ENCODE assay signal across 29 mouse cellular contexts in genomic region chr9:44532991-44533580, GRCm38 (mm10). TPM values are rescaled to one million over a fixed set of nuclear protein-coding genes. Genes with fewer than 3 reads are reported as not detected.
DNase-seq lines count a peak whose midpoint lies in the region; ATAC-seq and TF ChIP-seq lines count a peak whose summit lies in the region.
"Had no signal": no experiment of that assay in that cellular context is flagged by ENCODE, and none has a peak within 500 bp of the region (broad histone marks: within the 10 kb centered on the region; RNA-seq: fewer than 3 reads in every experiment).

No protein-coding gene starts in this region.

- DNase-seq in spleen, postnatal 36 days (ENCODE audit: low spot score in 2 of 2), result peak; percentile 69 to 77
- no peak for DNase-seq in spleen, adult 12 weeks (ENCODE audit: low spot score)
- DNase-seq in thymus, adult 2 months, result peak; percentile 61
- no peak for DNase-seq in cerebellum, adult 11 months
- DNase-seq in gastrocnemius, adult 18-20 months (ENCODE audit: low spot score), result no peak
- DNase-seq in urinary bladder, adult 2 months (ENCODE audit: low spot score), result no peak
- DNase-seq in lung, postnatal 4 days, result no peak
- DNase-seq: adrenal gland, postnatal 25 days; cerebellum, adult 11-12 months; cerebellum, postnatal 36 days; gastrocnemius, postnatal 10 days; heart, adult 2 months; heart, postnatal 4 days; right cerebral cortex, postnatal 4 days had no signal

- no peak for TF ChIP-seq CTCF in thymus, adult 2 months (IDR thresholded peaks at IDR 0.05; ENCODE audit: borderline replicate concordance, control insufficient read depth, extremely low read depth, insufficient read depth, low read length, poor library complexity)

- no peak overlapping the region for H3K4me3 ChIP-seq in thymus, adult 2 months (ENCODE audit: control insufficient read depth, insufficient read depth, low read length)
- H3K4me3 ChIP-seq: forebrain, embryonic 10.5 days; heart, adult 2 months; hindbrain, embryonic 15.5 days; limb, embryonic 13.5 days; lung, embryonic 15.5 days; midbrain, embryonic 13.5 days; neural tube, embryonic 15.5 days had no signal

- no peaks in the 10 kb centered on the region for H3K27me3 ChIP-seq in thymus, adult 2 months (ENCODE audit: control insufficient read depth, insufficient read depth, low read length)
- H3K27me3 ChIP-seq: hindbrain, embryonic 15.5 days; limb, embryonic 13.5 days; lung, embryonic 15.5 days; midbrain, embryonic 13.5 days; neural tube, embryonic 15.5 days had no signal

- peak overlapping the region; percentile 83 for H3K27ac ChIP-seq in thymus, adult 2 months (ENCODE audit: control insufficient read depth, insufficient read depth, low read length)
- H3K27ac ChIP-seq: forebrain, embryonic 10.5 days; heart, adult 2 months; hindbrain, embryonic 15.5 days; limb, embryonic 13.5 days; liver, embryonic 14.5 days; lung, embryonic 15.5 days; midbrain, embryonic 13.5 days; neural tube, embryonic 15.5 days had no signal

- no peaks in the 10 kb centered on the region for H3K36me3 ChIP-seq in thymus, adult 2 months (ENCODE audit: control insufficient read depth, insufficient read depth, low read length)
- H3K36me3 ChIP-seq: forebrain, embryonic 10.5 days; G1E; hindbrain, embryonic 15.5 days; limb, embryonic 13.5 days; lung, embryonic 15.5 days; midbrain, embryonic 13.5 days; neural tube, embryonic 15.5 days had no signal

- peaks cover 33% of the 10 kb centered on the region for H3K4me1 ChIP-seq in thymus, adult 2 months (replicated peaks; ENCODE audit: control insufficient read depth, insufficient read depth, low read length)
- H3K4me1 ChIP-seq: hindbrain, embryonic 15.5 days; lung, embryonic 15.5 days; midbrain, embryonic 13.5 days; neural tube, embryonic 15.5 days had no signal

- no peak for TF ChIP-seq POLR2A in thymus, adult 2 months (IDR thresholded peaks at IDR 0.05; ENCODE audit: control insufficient read depth, extremely low read depth, insufficient read depth, low read length, poor library complexity)

- peak; percentile 89 for ATAC-seq in inflammation-experienced regulatory T-cells, adult 6 months
- ATAC-seq: intestine, postnatal 0 days; midbrain, embryonic 13.5 days had no signal

- 50% methylated on average over 6 of the region's 6 CpGs for WGBS in thymus, adult 2 months

RNA-seq across cellular contexts. Expression of gene Cxcr5, which starts 28.6 kb away (rescaled TPM):
- polyA plus RNA-seq in inflammation-experienced regulatory T-cells, adult 6 months (2017; shearing (Covaris generic)), result 100 to 1,000 TPM in 2 of 3 experiments, 10 to 100 TPM in 1; 62.4 to 131 (median 115) TPM
- 7.7 and 9.9 TPM in 2 replicates for polyA plus RNA-seq in thymus, adult 2 months (2012; rRNA removed)
- not detected for total RNA-seq in gastrocnemius, adult 18-20 months (2021)
- polyA plus RNA-seq in urinary bladder, adult 2 months (2012; rRNA removed), result 0.11 and 0.16 TPM in 2 replicates
- total RNA-seq: gastrocnemius, postnatal 10 days; layer of hippocampus, postnatal 25 days; left cerebral cortex, postnatal 14 days; megakaryocyte progenitor cell, adult 5-6 weeks had no signal
- polyA plus RNA-seq: C2C12; G1E; heart, embryonic 14.5 days; hindbrain, embryonic 15.5 days; lung, embryonic 15.5 days; midbrain, embryonic 13.5 days; neural tube, embryonic 15.5 days had no signal

RNA-seq across cellular contexts. Expression of gene Bcl9l, which starts 50.5 kb away (rescaled TPM):
- polyA plus RNA-seq in inflammation-experienced regulatory T-cells, adult 6 months (2017; shearing (Covaris generic)), result 10 to 100 TPM; 11.1 to 12.4 (median 12.2) TPM
- 38.7 and 50.4 TPM in 2 replicates for polyA plus RNA-seq in thymus, adult 2 months (2012; rRNA removed)
- 10 to 100 TPM; 36.0 to 36.6 TPM for total RNA-seq in gastrocnemius, adult 18-20 months (2021)
- polyA plus RNA-seq in urinary bladder, adult 2 months (2012; rRNA removed), result 11.1 and 29.7 TPM in 2 replicates

Comparison
In these comparisons a context has a peak if more than half of its experiments do, and no peak if none do; other contexts are left out.
1. DNase-seq: peak in spleen, postnatal 36 days (2 of 2) and thymus, adult 2 months (single experiment); none in spleen, adult 12 weeks (single experiment), cerebellum, adult 11 months (single experiment), gastrocnemius, adult 18-20 months (single experiment), urinary bladder, adult 2 months (single experiment) and lung, postnatal 4 days (0 of 2).